Mouse (Mus musculus) lung, postnatal 4 days (tissue): ENCODE measurements around the gene Gm49721.
"Not testable (repeated sequence)": the region's sequence is repeated elsewhere in the genome, so short reads cannot be mapped to it uniquely, and the experiment has no call there.

Experiments used
- DNase-seq, 2 experiments: peaks; one replicate each; pipeline ENCODE4 v3.0.0; 2021

Gene Gm49721

GRCm38 (mm10) chr17:6978287-6979248, at the start of gene Gm49721:
Gm49721 (plus strand) TSS chr17:6978904.
- DNase-seq: peak; percentile 83 to 90

- DNase-seq: not testable (repeated sequence)
Observed at GRCm38 (mm10) chr17:6931625-6932024, 47.1 kb upstream of the Gm49721 start.

- not testable (repeated sequence) for DNase-seq
Observed at GRCm38 (mm10) chr17:6942560-6942959, 36.1 kb upstream of the Gm49721 start.

- DNase-seq: not testable (repeated sequence)
Observed at GRCm38 (mm10) chr17:6947637-6947983, 31.1 kb upstream of the Gm49721 start.

- peak; percentile 86 to 91 for DNase-seq
Observed at GRCm38 (mm10) chr17:6947984-6948768, 30.5 kb upstream of the Gm49721 start, which contains the start of gene Rsph3b. Rsph3b (minus strand) TSS chr17:6948682.

GRCm38 (mm10) chr17:6948769-6949228, 29.9 kb upstream of the Gm49721 start:
- DNase-seq: not testable (repeated sequence)

GRCm38 (mm10) chr17:6958881-6959280, 19.8 kb upstream of the Gm49721 start:
- DNase-seq: not testable (repeated sequence)

GRCm38 (mm10) chr17:6959543-6960259, 19.0 kb upstream of the Gm49721 start:
- DNase-seq: not testable (repeated sequence)

- not testable (repeated sequence) for DNase-seq
Observed at GRCm38 (mm10) chr17:6960349-6960748, 18.4 kb upstream of the Gm49721 start.

- DNase-seq: peak; percentile 59 to 68
Observed at GRCm38 (mm10) chr17:6960776-6961175, 17.9 kb upstream of the Gm49721 start, which contains the start of gene Tagap1. Tagap1 (minus strand) TSS chr17:6961156.

- DNase-seq: peak; percentile 37 to 44
Observed at GRCm38 (mm10) chr17:6961181-6962000, 17.3 kb upstream of the Gm49721 start.

GRCm38 (mm10) chr17:6962339-6962738, 16.4 kb upstream of the Gm49721 start:
- DNase-seq: not testable (repeated sequence)

GRCm38 (mm10) chr17:6962936-6963335, 15.8 kb upstream of the Gm49721 start:
- not testable (repeated sequence) for DNase-seq

GRCm38 (mm10) chr17:6965364-6965763, 13.3 kb upstream of the Gm49721 start:
- peak in 1 of 2 experiments; percentile 34 for DNase-seq

GRCm38 (mm10) chr17:6967673-6968072, 11.0 kb upstream of the Gm49721 start:
- not testable (repeated sequence) for DNase-seq

GRCm38 (mm10) chr17:6970334-6970733, 8.4 kb upstream of the Gm49721 start, which contains the start of gene Rnaset2b:
Rnaset2b (plus strand) TSS chr17:6970634.
- DNase-seq: not testable (repeated sequence)

- not testable (repeated sequence) for DNase-seq
Observed at GRCm38 (mm10) chr17:6971238-6971637, 7.5 kb upstream of the Gm49721 start.

- DNase-seq: not testable (repeated sequence)
Observed at GRCm38 (mm10) chr17:6972836-6973396, 5.8 kb upstream of the Gm49721 start.

GRCm38 (mm10) chr17:6974985-6975384, 3.7 kb upstream of the Gm49721 start:
- DNase-seq: not testable (repeated sequence)

GRCm38 (mm10) chr17:6979380-6979779, 676 bp downstream of the Gm49721 start:
- not testable (repeated sequence) for DNase-seq

GRCm38 (mm10) chr17:6980144-6980543, 1.4 kb downstream of the Gm49721 start:
- DNase-seq: not testable (repeated sequence)
